Mouse (Mus musculus): ENCODE measurements around the gene Mlx. TPM values are rescaled to one million over a fixed set of nuclear protein-coding genes. Genes with fewer than 3 reads are reported as not detected.

Gene Mlx
- polyA plus RNA-seq, 1 experiment from 2014 or later, result 53.8 TPM

- H3K27me3 ChIP-seq, result peaks cover 23% of the 10 kb centered on the region
- peaks cover 58% of the 10 kb centered on the region for H3K4me1 ChIP-seq
- 0 out of 2 replicates have a peak overlapping the region, but pooled peaks have one; percentile 17 for H3K27ac ChIP-seq
- H3K4me3 ChIP-seq, result no peak overlapping the region
- no peak for ATAC-seq (ENCODE audit: insufficient number of reproducible peaks, low FRiP score, low TSS enrichment, low read depth)
- H3K9me3 ChIP-seq, result no peaks in the 10 kb centered on the region
- 0 out of 2 replicates have a peak overlapping the region, but pooled peaks have one; percentile 5 for H3K4me2 ChIP-seq
- H3K9ac ChIP-seq, result 0 out of 2 replicates have a peak overlapping the region, but pooled peaks have one; percentile 18
- WGBS, result 81% methylated on average over 14 of the region's 14 CpGs
- H3K36me3 ChIP-seq, result peaks cover 19% of the 10 kb centered on the region
These were observed 2.8 kb upstream of the Mlx start for GRCm38 (mm10) chr11:101084246-101084645.

GRCm38 (mm10) chr11:101084811-101085210 lies 2.3 kb upstream of the Mlx start:
- 85% methylated on average over 12 of the region's 12 CpGs for WGBS
- Histone ChIP-seq H3K4me1 (peaks cover 52% of the 10 kb centered on the region), H3K27me3 (peaks cover 17% of the 10 kb centered on the region), H3K27ac (peak overlapping the region; percentile 13; the same call in 1 of the 2 replicates), H3K4me3 (no peak overlapping the region), H3K4me2 (no peak overlapping the region), H3K9me3 (no peaks in the 10 kb centered on the region), H3K36me3 (peaks cover 25% of the 10 kb centered on the region), H3K9ac (no peak overlapping the region)
- ATAC-seq (ENCODE audit: insufficient number of reproducible peaks, low FRiP score, low TSS enrichment, low read depth), result no peak

GRCm38 (mm10) chr11:101085617-101086322 lies 1.3 kb upstream of the Mlx start:
- H3K27ac ChIP-seq, result no peak overlapping the region
- H3K4me1 ChIP-seq, result peaks cover 51% of the 10 kb centered on the region
- no peaks in the 10 kb centered on the region for H3K9me3 ChIP-seq
- H3K4me2 ChIP-seq, result no peak overlapping the region
- WGBS, result 91% methylated on average over 18 of the region's 18 CpGs
- H3K36me3 ChIP-seq, result peaks cover 35% of the 10 kb centered on the region
- H3K4me3 ChIP-seq, result no peak overlapping the region
- no peak overlapping the region for H3K9ac ChIP-seq
- peaks cover 7% of the 10 kb centered on the region for H3K27me3 ChIP-seq
- no peak for ATAC-seq (ENCODE audit: insufficient number of reproducible peaks, low FRiP score, low TSS enrichment, low read depth)

GRCm38 (mm10) chr11:101086323-101086674 lies 778 bp upstream of the Mlx start:
- H3K36me3 ChIP-seq, result peaks cover 40% of the 10 kb centered on the region
- WGBS, result 77% methylated on average over 6 of the region's 6 CpGs
- no peaks in the 10 kb centered on the region for H3K9me3 ChIP-seq
- no peak overlapping the region for H3K9ac ChIP-seq
- H3K27me3 ChIP-seq, result peaks cover 2% of the 10 kb centered on the region
- peak overlapping the region; percentile 69 for H3K4me3 ChIP-seq
- ATAC-seq (ENCODE audit: insufficient number of reproducible peaks, low FRiP score, low TSS enrichment, low read depth), result no peak
- H3K27ac ChIP-seq, result peak overlapping the region; percentile 85
- H3K4me2 ChIP-seq, result peak overlapping the region; percentile 84
- H3K4me1 ChIP-seq, result peaks cover 51% of the 10 kb centered on the region

- peaks cover 54% of the 10 kb centered on the region for H3K36me3 ChIP-seq
- WGBS, result 6% methylated on average over 8 of the region's 8 CpGs
- ATAC-seq (ENCODE audit: insufficient number of reproducible peaks, low FRiP score, low TSS enrichment, low read depth), result no peak
- peak overlapping the region; percentile 84 for H3K4me2 ChIP-seq
- peak overlapping the region; percentile 69 for H3K4me3 ChIP-seq
- H3K9ac ChIP-seq, result peak overlapping the region; percentile 82
- H3K27ac ChIP-seq, result peak overlapping the region; percentile 85
- no peaks in the 10 kb centered on the region for H3K27me3 ChIP-seq
- H3K4me1 ChIP-seq, result peaks cover 45% of the 10 kb centered on the region
- H3K9me3 ChIP-seq, result no peaks in the 10 kb centered on the region
These were observed 592 bp downstream of the Mlx start for GRCm38 (mm10) chr11:101087682-101088055.

- WGBS, result 87% methylated on average over 1 of the region's 1 CpGs
- H3K4me1 ChIP-seq, result peaks cover 35% of the 10 kb centered on the region
- no peak for ATAC-seq (ENCODE audit: insufficient number of reproducible peaks, low FRiP score, low TSS enrichment, low read depth)
These were observed 2.9 kb downstream of the Mlx start for GRCm38 (mm10) chr11:101089931-101090330.

GRCm38 (mm10) chr11:101094930-101095313 lies 7.8 kb downstream of the Mlx start:
- peak; percentile 26; the same call in 1 of the 2 replicates for ATAC-seq (ENCODE audit: insufficient number of reproducible peaks, low FRiP score, low TSS enrichment, low read depth)
- Histone ChIP-seq H3K4me1 (peaks cover 13% of the 10 kb centered on the region; the same call in 1 of the 2 replicates), H3K9me3 (no peaks in the 10 kb centered on the region), H3K9ac (peak overlapping the region; percentile 56), H3K27ac (peak overlapping the region; percentile 91), H3K4me3 (peak overlapping the region; percentile 86), H3K27me3 (no peaks in the 10 kb centered on the region), H3K36me3 (peaks cover 69% of the 10 kb centered on the region), H3K4me2 (peak overlapping the region; percentile 88)
- 0% methylated on average over 18 of the region's 18 CpGs for WGBS

More at GRCm38 (mm10) chr11:101089931-101090330, 2.9 kb downstream of the Mlx start:
- peaks cover 59% of the 10 kb centered on the region for H3K36me3 ChIP-seq
- H3K4me2 ChIP-seq, result no peak overlapping the region
- H3K27me3 ChIP-seq, result no peaks in the 10 kb centered on the region
- H3K9ac ChIP-seq, result no peak overlapping the region
- H3K27ac ChIP-seq, result no peak overlapping the region
- H3K4me3 ChIP-seq, result no peak overlapping the region
- H3K9me3 ChIP-seq, result no peaks in the 10 kb centered on the region

- Histone ChIP-seq H3K9me3 (no peaks in the 10 kb centered on the region), H3K9ac (peak within 1 kb of the TSS; percentile 63), H3K36me3 (peaks cover 69% of the 10 kb centered on the region), H3K27ac (peak within 1 kb of the TSS; percentile 91), H3K4me3 (peak within 1 kb of the TSS; percentile 86), H3K27me3 (no peaks in the 10 kb centered on the region), H3K4me2 (peak within 1 kb of the TSS; percentile 88), H3K4me1 (peaks cover 13% of the 10 kb centered on the region; the same call in 1 of the 2 replicates)
- peak; percentile 93 for ATAC-seq (ENCODE audit: insufficient number of reproducible peaks, low FRiP score, low TSS enrichment, low read depth)
- under 1% methylated on average over 43 of the region's 43 CpGs for WGBS
These were observed 8.4 kb downstream of the Mlx start, which contains the start of gene Psmc3ip for GRCm38 (mm10) chr11:101095314-101096024. Psmc3ip (minus strand) TSS chr11:101095436.

GRCm38 (mm10) chr11:101098231-101098630 lies 11.2 kb downstream of the Mlx start:
- 89% methylated on average over 8 of the region's 8 CpGs for WGBS
- Histone ChIP-seq H3K9ac (no peak overlapping the region), H3K4me1 (peaks cover 13% of the 10 kb centered on the region; the same call in 1 of the 2 replicates), H3K36me3 (peaks cover 65% of the 10 kb centered on the region), H3K9me3 (no peaks in the 10 kb centered on the region), H3K27ac (no peak overlapping the region), H3K4me2 (no peak overlapping the region), H3K4me3 (no peak overlapping the region), H3K27me3 (no peaks in the 10 kb centered on the region)
- no peak for ATAC-seq (ENCODE audit: insufficient number of reproducible peaks, low FRiP score, low TSS enrichment, low read depth)

GRCm38 (mm10) chr11:101103011-101103410 lies 15.9 kb downstream of the Mlx start:
- no peaks in the 10 kb centered on the region for H3K9me3 ChIP-seq
- peaks cover 59% of the 10 kb centered on the region for H3K36me3 ChIP-seq
- H3K4me3 ChIP-seq, result no peak overlapping the region
- H3K4me2 ChIP-seq, result no peak overlapping the region
- no peak overlapping the region for H3K9ac ChIP-seq
- H3K27me3 ChIP-seq, result no peaks in the 10 kb centered on the region
- H3K27ac ChIP-seq, result peak overlapping the region; percentile 79
- H3K4me1 ChIP-seq, result no peaks in the 10 kb centered on the region
- no peak for ATAC-seq (ENCODE audit: insufficient number of reproducible peaks, low FRiP score, low TSS enrichment, low read depth)
- WGBS, result 77% methylated on average over 5 of the region's 5 CpGs

GRCm38 (mm10) chr11:101109351-101109750 lies 22.3 kb downstream of the Mlx start:
- H3K27me3 ChIP-seq, result no peaks in the 10 kb centered on the region
- no peak overlapping the region for H3K9ac ChIP-seq
- H3K9me3 ChIP-seq, result no peaks in the 10 kb centered on the region
- WGBS, result 76% methylated on average over 4 of the region's 4 CpGs
- H3K4me3 ChIP-seq, result no peak overlapping the region
- ATAC-seq (ENCODE audit: insufficient number of reproducible peaks, low FRiP score, low TSS enrichment, low read depth), result no peak
- H3K4me1 ChIP-seq, result no peaks in the 10 kb centered on the region
- H3K36me3 ChIP-seq, result peaks cover 6% of the 10 kb centered on the region
- no peak overlapping the region for H3K27ac ChIP-seq
- no peak overlapping the region for H3K4me2 ChIP-seq

GRCm38 (mm10) chr11:101110708-101111107 lies 23.6 kb downstream of the Mlx start:
- no peak overlapping the region for H3K9ac ChIP-seq
- ATAC-seq (ENCODE audit: insufficient number of reproducible peaks, low FRiP score, low TSS enrichment, low read depth), result no peak
- no peaks in the 10 kb centered on the region for H3K9me3 ChIP-seq
- no peak overlapping the region for H3K4me2 ChIP-seq
- no peaks in the 10 kb centered on the region for H3K4me1 ChIP-seq
- WGBS, result 52% methylated on average over 5 of the region's 5 CpGs
- no peak overlapping the region for H3K27ac ChIP-seq
- H3K27me3 ChIP-seq, result no peaks in the 10 kb centered on the region
- no peak overlapping the region for H3K4me3 ChIP-seq
- peaks cover 3% of the 10 kb centered on the region; the same call in 1 of the 2 replicates for H3K36me3 ChIP-seq

Data from limb, embryonic 15.5 days (tissue).